Mouse (Mus musculus): ENCODE results near the gene Cntf. TPM values are rescaled to one million over a fixed set of nuclear protein-coding genes. Genes with fewer than 3 reads are reported as not detected.

Gene Cntf
- 2.2 TPM for polyA plus RNA-seq (2014; fragmentation: Illumina TruSeq; extraction: RNeasy Lipid Tissue Mini Kit (QIAGEN cat#74804); ENCODE audit: low read depth, low replicate concordance)

DNA sequence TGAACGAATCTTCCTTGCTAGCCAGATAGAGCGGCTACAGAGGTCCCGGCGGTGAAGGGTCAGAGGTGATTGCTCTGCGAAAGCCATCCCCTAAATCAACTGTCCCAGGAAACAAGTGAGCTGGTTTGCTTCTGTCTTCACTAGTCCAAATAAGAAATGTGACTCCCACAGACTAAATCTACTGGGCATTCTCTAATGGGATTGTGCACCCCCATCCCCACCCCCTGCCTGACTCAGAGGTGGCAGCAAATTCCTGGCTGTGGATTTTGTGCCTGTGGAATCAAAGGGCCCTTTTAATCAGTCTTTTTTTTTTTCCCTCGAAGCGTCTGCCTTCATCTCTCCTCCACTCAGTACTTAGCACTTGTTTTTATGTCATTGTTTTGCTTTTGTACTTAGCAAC lies at the start of gene Cntf:
Cntf (minus strand) TSS at position 325 of the 400 bp plus-strand sequence.

DNA sequence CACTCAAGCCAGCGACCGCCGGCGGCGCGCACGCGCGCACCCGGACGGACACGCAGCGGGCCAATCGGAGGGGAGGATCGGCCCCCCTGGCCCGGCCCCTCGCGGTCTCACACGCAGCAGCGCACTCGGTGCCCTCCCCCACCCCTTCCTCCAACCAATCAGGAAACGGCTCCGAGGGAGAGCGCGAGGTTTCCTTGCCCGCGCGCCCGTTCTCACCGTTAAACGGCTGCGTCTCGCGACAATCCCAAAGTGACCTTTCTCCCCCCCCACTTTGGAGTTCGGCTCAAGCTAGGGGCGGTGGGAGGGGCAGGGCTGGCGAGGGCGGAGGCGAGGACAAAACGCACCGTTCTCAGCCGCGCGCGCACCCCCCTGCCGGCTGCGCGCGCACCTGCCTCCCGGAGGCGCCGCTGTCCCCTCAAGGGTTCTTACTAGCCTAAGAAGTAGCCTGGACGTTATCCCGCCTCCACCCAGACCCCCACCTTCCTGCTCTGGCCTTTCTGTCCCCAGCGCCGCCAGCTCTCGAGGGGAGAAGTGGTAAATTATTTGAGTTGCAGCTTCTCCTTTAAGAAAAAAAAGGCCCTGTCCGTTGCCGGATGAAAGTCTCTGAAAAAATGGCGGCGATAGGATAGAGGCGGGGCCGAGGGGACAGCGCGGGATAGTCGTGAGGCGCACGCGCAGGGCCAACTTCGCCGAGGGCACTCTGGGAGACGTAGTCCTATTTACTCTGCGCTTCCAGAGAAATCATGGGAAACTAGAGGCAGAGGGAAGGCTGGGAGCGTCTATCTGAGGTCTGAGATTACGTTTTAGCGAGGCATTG lies 30.3 kb upstream of the Cntf start, which contains the start of the genes Zfp91 and Lpxn:
Zfp91 (minus strand) TSS at position 616 of the 817 bp plus-strand sequence.
Lpxn (plus strand) TSS at position 683 of the 817 bp plus-strand sequence.

Other genes with a start within 250 kb of the Cntf start
- gene Fam111a, start 219.9 kb downstream of the Cntf start, polyA plus RNA-seq (2014; fragmentation: Illumina TruSeq; extraction: RNeasy Lipid Tissue Mini Kit (QIAGEN cat#74804); ENCODE audit: low read depth, low replicate concordance), result 41.9 TPM
- gene Gm4952, start 165.7 kb downstream of the Cntf start, polyA plus RNA-seq (2014; fragmentation: Illumina TruSeq; extraction: RNeasy Lipid Tissue Mini Kit (QIAGEN cat#74804); ENCODE audit: low read depth, low replicate concordance), result 0.85 TPM
- gene Glyat, start 132.3 kb downstream of the Cntf start, polyA plus RNA-seq (2014; fragmentation: Illumina TruSeq; extraction: RNeasy Lipid Tissue Mini Kit (QIAGEN cat#74804); ENCODE audit: low read depth, low replicate concordance), result not detected
- gene Olfr1442, start 95.2 kb downstream of the Cntf start, polyA plus RNA-seq (2014; fragmentation: Illumina TruSeq; extraction: RNeasy Lipid Tissue Mini Kit (QIAGEN cat#74804); ENCODE audit: low read depth, low replicate concordance), result not detected
- not detected for gene Olfr1443, start 87.5 kb downstream of the Cntf start, polyA plus RNA-seq (2014; fragmentation: Illumina TruSeq; extraction: RNeasy Lipid Tissue Mini Kit (QIAGEN cat#74804); ENCODE audit: low read depth, low replicate concordance)
- not detected for gene Keg1, start 69.8 kb downstream of the Cntf start, polyA plus RNA-seq (2014; fragmentation: Illumina TruSeq; extraction: RNeasy Lipid Tissue Mini Kit (QIAGEN cat#74804); ENCODE audit: low read depth, low replicate concordance)
- 205 TPM for gene Zfp91, start 30.5 kb upstream of the Cntf start, polyA plus RNA-seq (2014; fragmentation: Illumina TruSeq; extraction: RNeasy Lipid Tissue Mini Kit (QIAGEN cat#74804); ENCODE audit: low read depth, low replicate concordance)
- gene Lpxn, start 30.6 kb upstream of the Cntf start, polyA plus RNA-seq (2014; fragmentation: Illumina TruSeq; extraction: RNeasy Lipid Tissue Mini Kit (QIAGEN cat#74804); ENCODE audit: low read depth, low replicate concordance), result 4.7 TPM
- not detected for gene Gm5244, start 81.0 kb upstream of the Cntf start, polyA plus RNA-seq (2014; fragmentation: Illumina TruSeq; extraction: RNeasy Lipid Tissue Mini Kit (QIAGEN cat#74804); ENCODE audit: low read depth, low replicate concordance)
- not detected for gene Olfr1444, start 91.7 kb upstream of the Cntf start, polyA plus RNA-seq (2014; fragmentation: Illumina TruSeq; extraction: RNeasy Lipid Tissue Mini Kit (QIAGEN cat#74804); ENCODE audit: low read depth, low replicate concordance)
- not detected for gene Olfr1445, start 118.2 kb upstream of the Cntf start, polyA plus RNA-seq (2014; fragmentation: Illumina TruSeq; extraction: RNeasy Lipid Tissue Mini Kit (QIAGEN cat#74804); ENCODE audit: low read depth, low replicate concordance)
- not detected for gene Olfr1446, start 127.9 kb upstream of the Cntf start, polyA plus RNA-seq (2014; fragmentation: Illumina TruSeq; extraction: RNeasy Lipid Tissue Mini Kit (QIAGEN cat#74804); ENCODE audit: low read depth, low replicate concordance)
- gene Olfr1447, start 138.1 kb upstream of the Cntf start, polyA plus RNA-seq (2014; fragmentation: Illumina TruSeq; extraction: RNeasy Lipid Tissue Mini Kit (QIAGEN cat#74804); ENCODE audit: low read depth, low replicate concordance), result not detected
- not detected for gene Olfr1448, start 158.8 kb upstream of the Cntf start, polyA plus RNA-seq (2014; fragmentation: Illumina TruSeq; extraction: RNeasy Lipid Tissue Mini Kit (QIAGEN cat#74804); ENCODE audit: low read depth, low replicate concordance)
- gene Olfr1449, start 165.2 kb upstream of the Cntf start, polyA plus RNA-seq (2014; fragmentation: Illumina TruSeq; extraction: RNeasy Lipid Tissue Mini Kit (QIAGEN cat#74804); ENCODE audit: low read depth, low replicate concordance), result not detected
- not detected for gene Olfr1450, start 184.6 kb upstream of the Cntf start, polyA plus RNA-seq (2014; fragmentation: Illumina TruSeq; extraction: RNeasy Lipid Tissue Mini Kit (QIAGEN cat#74804); ENCODE audit: low read depth, low replicate concordance)
- not detected for gene Olfr1451, start 229.4 kb upstream of the Cntf start, polyA plus RNA-seq (2014; fragmentation: Illumina TruSeq; extraction: RNeasy Lipid Tissue Mini Kit (QIAGEN cat#74804); ENCODE audit: low read depth, low replicate concordance)